In the genomic region with DNA sequence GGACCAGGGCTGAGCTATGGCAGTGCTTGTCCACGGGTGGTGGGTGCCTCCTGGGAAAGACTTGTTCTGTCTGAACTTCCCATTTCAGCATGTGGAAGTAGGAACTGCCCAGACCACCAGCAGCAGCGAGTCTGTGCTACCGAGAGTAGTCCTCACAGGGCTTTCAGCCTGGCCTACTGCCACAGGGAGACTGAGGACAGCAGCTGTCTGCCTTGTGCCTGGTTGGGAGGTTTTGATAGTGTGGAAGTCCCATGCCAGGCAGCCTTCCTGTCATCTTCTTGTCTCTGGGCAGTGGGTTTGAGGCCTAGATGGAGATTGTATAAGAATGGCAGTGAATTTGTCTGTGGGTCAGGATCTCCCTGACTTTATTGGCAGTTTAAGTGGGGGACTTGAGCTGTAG, we compare ENCODE assay signal across 18 mouse cellular contexts. TPM values are rescaled to one million over a fixed set of nuclear protein-coding genes. Genes with fewer than 3 reads are reported as not detected.
DNase-seq lines count a peak whose midpoint lies in the region; ATAC-seq and TF ChIP-seq lines count a peak whose summit lies in the region.
"Had no signal": no experiment of that assay in that cellular context is flagged by ENCODE, and none has a peak within 500 bp of the region (broad histone marks: within the 10 kb centered on the region; RNA-seq: fewer than 3 reads in every experiment).

No protein-coding gene starts in this region.

- H3K27me3 ChIP-seq in hindbrain, embryonic 12.5 days, result no peaks in the 10 kb centered on the region
- no peaks in the 10 kb centered on the region for H3K27me3 ChIP-seq in hindbrain, embryonic 13.5 days
- H3K27me3 ChIP-seq in limb, embryonic 10.5 days (ENCODE audit: low read depth, poor library complexity, severe bottlenecking), result no peaks in the 10 kb centered on the region
- H3K27me3 ChIP-seq in forebrain, embryonic 15.5 days, result no peaks in the 10 kb centered on the region
- H3K27me3 ChIP-seq: embryonic facial prominence, embryonic 12.5 days; forebrain, embryonic 13.5 days had no signal

- peaks cover 68% of the 10 kb centered on the region for H3K36me3 ChIP-seq in hindbrain, embryonic 12.5 days
- H3K36me3 ChIP-seq in hindbrain, embryonic 13.5 days, result peaks cover 81% of the 10 kb centered on the region
- peaks cover 90% of the 10 kb centered on the region for H3K36me3 ChIP-seq in limb, embryonic 10.5 days
- H3K36me3 ChIP-seq in forebrain, embryonic 15.5 days, result peaks cover 34% of the 10 kb centered on the region; the same call in 1 of the 2 replicates

- no peaks in the 10 kb centered on the region for H3K9me3 ChIP-seq in hindbrain, embryonic 12.5 days (replicated peaks)
- H3K9me3 ChIP-seq in hindbrain, embryonic 13.5 days, result no peaks in the 10 kb centered on the region
- H3K9me3 ChIP-seq in limb, embryonic 10.5 days (replicated peaks), result no peaks in the 10 kb centered on the region
- H3K9me3 ChIP-seq in forebrain, embryonic 15.5 days, result no peaks in the 10 kb centered on the region
- H3K9me3 ChIP-seq: embryonic facial prominence, embryonic 12.5 days; forebrain, embryonic 13.5 days had no signal

- H3K4me1 ChIP-seq in hindbrain, embryonic 12.5 days, result peaks cover 11% of the 10 kb centered on the region; the same call in 1 of the 2 replicates
- H3K4me1 ChIP-seq in hindbrain, embryonic 13.5 days (replicated peaks), result peaks cover 3% of the 10 kb centered on the region
- peaks cover 27% of the 10 kb centered on the region for H3K4me1 ChIP-seq in bone marrow macrophage, adult 2 months (ENCODE audit: control insufficient read depth, insufficient read depth, low read length)
- H3K4me1 ChIP-seq in limb, embryonic 10.5 days, result peaks cover 12% of the 10 kb centered on the region
- H3K4me1 ChIP-seq in forebrain, embryonic 15.5 days, result no peaks in the 10 kb centered on the region
- H3K4me1 ChIP-seq: embryonic facial prominence, embryonic 12.5 days; forebrain, embryonic 13.5 days had no signal

- 90% methylated on average over 3 of the region's 3 CpGs for WGBS in hindbrain, embryonic 12.5 days
- WGBS in hindbrain, embryonic 13.5 days, result 84% methylated on average over 3 of the region's 3 CpGs
- WGBS in limb, embryonic 10.5 days, result 91% methylated on average over 3 of the region's 3 CpGs
- 84% methylated on average over 3 of the region's 3 CpGs for WGBS in forebrain, embryonic 15.5 days

- H3K4me2 ChIP-seq in hindbrain, embryonic 12.5 days (replicated peaks), result no peak overlapping the region
- no peak overlapping the region for H3K4me2 ChIP-seq in hindbrain, embryonic 13.5 days
- H3K4me2 ChIP-seq in forebrain, embryonic 15.5 days (replicated peaks), result no peak overlapping the region
- H3K4me2 ChIP-seq: embryonic facial prominence, embryonic 12.5 days; forebrain, embryonic 13.5 days had no signal

- 0 out of 2 replicates have a peak overlapping the region, but pooled peaks have one; percentile 27 for H3K9ac ChIP-seq in hindbrain, embryonic 12.5 days
- no peak overlapping the region for H3K9ac ChIP-seq in hindbrain, embryonic 13.5 days
- H3K9ac ChIP-seq in forebrain, embryonic 15.5 days (replicated peaks), result no peak overlapping the region
- H3K9ac ChIP-seq: embryonic facial prominence, embryonic 12.5 days; forebrain, embryonic 13.5 days had no signal

- TF ChIP-seq CTCF in bone marrow macrophage, adult 2 months (IDR thresholded peaks at IDR 0.05; ENCODE audit: low read depth, low read length), result no peak

- no peak overlapping the region for H3K4me3 ChIP-seq in hindbrain, embryonic 12.5 days
- H3K4me3 ChIP-seq in hindbrain, embryonic 13.5 days, result no peak overlapping the region
- H3K4me3 ChIP-seq in bone marrow macrophage, adult 2 months (ENCODE audit: insufficient read depth, low read length), result no peak overlapping the region
- no peak overlapping the region for H3K4me3 ChIP-seq in limb, embryonic 10.5 days
- H3K4me3 ChIP-seq in forebrain, embryonic 15.5 days, result no peak overlapping the region
- H3K4me3 ChIP-seq: embryonic facial prominence, embryonic 12.5 days; forebrain, embryonic 13.5 days had no signal

- no peak for ATAC-seq in hindbrain, embryonic 12.5 days (ENCODE audit: low FRiP score)
- no peak for ATAC-seq in hindbrain, embryonic 13.5 days (ENCODE audit: low FRiP score)
- no peak for ATAC-seq in forebrain, embryonic 15.5 days (replicated peaks)
- ATAC-seq: forebrain, embryonic 13.5 days; forebrain, embryonic 16.5 days had no signal

- H3K27ac ChIP-seq in hindbrain, embryonic 12.5 days, result no peak overlapping the region
- H3K27ac ChIP-seq in hindbrain, embryonic 13.5 days, result no peak overlapping the region
- H3K27ac ChIP-seq in bone marrow macrophage, adult 2 months (ENCODE audit: insufficient read depth, low read depth, low read length), result peak overlapping the region; percentile 24; the same call in 1 of the 2 replicates
- peak overlapping the region; percentile 7; the same call in 1 of the 2 replicates for H3K27ac ChIP-seq in limb, embryonic 10.5 days
- H3K27ac ChIP-seq in forebrain, embryonic 15.5 days (replicated peaks), result no peak overlapping the region
- H3K27ac ChIP-seq: embryonic facial prominence, embryonic 12.5 days; forebrain, embryonic 13.5 days had no signal

- TF ChIP-seq POLR2A in bone marrow macrophage, adult 2 months (IDR thresholded peaks at IDR 0.05; ENCODE audit: borderline replicate concordance, low read depth, low read length), result no peak

- no peak for DNase-seq in limb, embryonic 10.5 days (ENCODE audit: low spot score)
- no peak for DNase-seq in cerebellum, adult 9-11 months
- DNase-seq: adrenal gland, adult 2 months; adrenal gland, postnatal 10 days; adrenal gland, postnatal 25 days; cerebellum, adult 11-12 months; cerebellum, adult 2 months; cerebellum, adult 9-10 months; cerebellum, postnatal 14 days; cerebellum, postnatal 36 days; embryo, embryonic 11 days had no signal

RNA-seq across cellular contexts. Expression of a gene that starts 16.6 kb away (rescaled TPM):
- 144 and 151 TPM in 2 replicates for polyA plus RNA-seq in hindbrain, embryonic 12.5 days (2016; fragmentation: Nextera tagmentation; extraction: Ambion mirVana)
- polyA plus RNA-seq in hindbrain, embryonic 13.5 days (2015; fragmentation: Nextera tagmentation; extraction: Ambion mirVana), result 152 and 161 TPM in 2 replicates
- polyA plus RNA-seq in bone marrow macrophage, adult 2 months (2012; ENCODE audit: insufficient read depth, insufficient read length, missing spikeins), result 42.8 and 50.5 TPM in 2 replicates
- polyA plus RNA-seq in limb, embryonic 10.5 days (2016; fragmentation: Nextera tagmentation; extraction: Ambion mirVana), result 166 and 171 TPM in 2 replicates
- polyA plus RNA-seq in forebrain, embryonic 15.5 days (2015; fragmentation: Nextera tagmentation; extraction: Ambion mirVana), result 144 and 154 TPM in 2 replicates

RNA-seq across cellular contexts. Expression of a gene that starts 24.2 kb away (rescaled TPM):
- 106 and 113 TPM in 2 replicates for polyA plus RNA-seq in hindbrain, embryonic 12.5 days (2016; fragmentation: Nextera tagmentation; extraction: Ambion mirVana)
- polyA plus RNA-seq in hindbrain, embryonic 13.5 days (2015; fragmentation: Nextera tagmentation; extraction: Ambion mirVana), result 103 and 113 TPM in 2 replicates
- 109 and 110 TPM in 2 replicates for polyA plus RNA-seq in bone marrow macrophage, adult 2 months (2012; ENCODE audit: insufficient read depth, insufficient read length, missing spikeins)
- polyA plus RNA-seq in limb, embryonic 10.5 days (2016; fragmentation: Nextera tagmentation; extraction: Ambion mirVana), result 122 and 123 TPM in 2 replicates
- 97.9 and 103 TPM in 2 replicates for polyA plus RNA-seq in forebrain, embryonic 15.5 days (2015; fragmentation: Nextera tagmentation; extraction: Ambion mirVana)

RNA-seq across cellular contexts. Expression of a gene that starts 24.4 kb away (rescaled TPM):
- polyA plus RNA-seq in hindbrain, embryonic 12.5 days (2016; fragmentation: Nextera tagmentation; extraction: Ambion mirVana), result 75.3 and 78.8 TPM in 2 replicates
- polyA plus RNA-seq in hindbrain, embryonic 13.5 days (2015; fragmentation: Nextera tagmentation; extraction: Ambion mirVana), result 67.9 and 73.1 TPM in 2 replicates
- 34.3 and 46.1 TPM in 2 replicates for polyA plus RNA-seq in bone marrow macrophage, adult 2 months (2012; ENCODE audit: insufficient read depth, insufficient read length, missing spikeins)
- 52.8 and 60.8 TPM in 2 replicates for polyA plus RNA-seq in limb, embryonic 10.5 days (2016; fragmentation: Nextera tagmentation; extraction: Ambion mirVana)
- 94.1 and 94.8 TPM in 2 replicates for polyA plus RNA-seq in forebrain, embryonic 15.5 days (2015; fragmentation: Nextera tagmentation; extraction: Ambion mirVana)

RNA-seq across cellular contexts. Expression of a gene that starts 28.4 kb away (rescaled TPM):
- polyA plus RNA-seq in hindbrain, embryonic 12.5 days (2016; fragmentation: Nextera tagmentation; extraction: Ambion mirVana), result 1.7 and 3.0 TPM in 2 replicates
- polyA plus RNA-seq in hindbrain, embryonic 13.5 days (2015; fragmentation: Nextera tagmentation; extraction: Ambion mirVana), result 0.91 and 0.98 TPM in 2 replicates
- polyA plus RNA-seq in bone marrow macrophage, adult 2 months (2012; ENCODE audit: insufficient read depth, insufficient read length, missing spikeins), result not detected in 2 replicates
- 9.1 and 10.1 TPM in 2 replicates for polyA plus RNA-seq in limb, embryonic 10.5 days (2016; fragmentation: Nextera tagmentation; extraction: Ambion mirVana)
- 0.46 and 1.1 TPM in 2 replicates for polyA plus RNA-seq in forebrain, embryonic 15.5 days (2015; fragmentation: Nextera tagmentation; extraction: Ambion mirVana)

RNA-seq across cellular contexts. Expression of a gene that starts 31.9 kb away (rescaled TPM):
- 98.4 and 99.9 TPM in 2 replicates for polyA plus RNA-seq in hindbrain, embryonic 12.5 days (2016; fragmentation: Nextera tagmentation; extraction: Ambion mirVana)
- polyA plus RNA-seq in hindbrain, embryonic 13.5 days (2015; fragmentation: Nextera tagmentation; extraction: Ambion mirVana), result 272 and 278 TPM in 2 replicates
- 14.3 and 18.1 TPM in 2 replicates for polyA plus RNA-seq in bone marrow macrophage, adult 2 months (2012; ENCODE audit: insufficient read depth, insufficient read length, missing spikeins)
- polyA plus RNA-seq in limb, embryonic 10.5 days (2016; fragmentation: Nextera tagmentation; extraction: Ambion mirVana), result 25.4 and 28.8 TPM in 2 replicates
- 245 and 251 TPM in 2 replicates for polyA plus RNA-seq in forebrain, embryonic 15.5 days (2015; fragmentation: Nextera tagmentation; extraction: Ambion mirVana)

Comparison
In these comparisons a context has a peak if more than half of its experiments do, and no peak if none do; other contexts are left out.
1. H3K27ac ChIP-seq: peak in bone marrow macrophage, adult 2 months (single experiment) and limb, embryonic 10.5 days (single experiment); none in hindbrain, embryonic 12.5 days (single experiment), hindbrain, embryonic 13.5 days (single experiment) and forebrain, embryonic 15.5 days (single experiment).